In the genomic region with DNA sequence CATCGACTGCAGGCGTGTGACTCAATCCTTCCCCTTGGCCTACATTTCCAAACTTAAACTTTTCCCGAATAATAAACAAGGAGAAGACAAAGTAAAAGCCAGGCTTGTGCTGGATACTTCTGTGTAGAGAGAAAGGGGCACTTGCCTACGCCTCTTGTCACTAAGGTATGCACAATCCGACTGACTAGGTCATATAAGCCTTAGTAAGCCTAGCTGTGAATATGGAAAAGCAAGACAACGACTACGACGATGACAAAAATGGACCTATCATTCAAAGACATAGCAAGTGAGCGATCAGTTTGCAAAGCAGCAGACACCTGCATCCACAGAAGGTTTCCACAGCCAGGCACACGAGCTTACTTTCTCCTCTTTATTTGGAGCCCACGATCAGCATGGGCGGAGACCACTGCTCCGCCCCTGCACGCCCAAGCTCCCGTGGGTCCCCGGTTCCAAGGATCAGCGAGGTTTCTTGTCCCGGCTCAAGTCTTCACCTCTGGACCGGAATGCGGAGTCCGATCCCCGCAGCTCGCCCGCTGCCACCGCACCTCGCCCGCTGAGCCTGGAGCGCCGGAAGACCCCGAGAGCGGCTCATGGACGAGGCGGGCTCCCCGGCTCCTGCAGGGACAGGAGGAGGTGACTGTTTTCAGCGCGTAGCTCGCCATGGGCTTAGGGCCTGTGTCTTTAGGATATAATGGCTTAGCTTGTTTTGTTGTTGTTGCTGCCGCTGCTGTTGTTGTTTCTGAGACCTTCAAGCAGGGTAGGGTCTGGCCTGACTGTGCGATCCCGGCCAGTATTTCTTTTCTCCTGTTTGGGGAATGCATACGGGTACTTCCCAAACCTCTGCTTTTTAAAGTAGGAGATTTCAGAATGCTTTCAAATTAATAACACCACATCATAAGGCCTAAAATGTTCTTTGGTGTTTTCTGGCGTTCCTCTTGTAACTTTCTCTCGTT, we compare ENCODE assay signal across 7 mouse cellular contexts. TPM values are rescaled to one million over a fixed set of nuclear protein-coding genes. Genes with fewer than 3 reads are reported as not detected.
A peak's percentile ranks its signal among the peaks of the same experiment; 100 is the strongest.
DNase-seq lines count a peak whose midpoint lies in the region; ATAC-seq and TF ChIP-seq lines count a peak whose summit lies in the region.

A gene (plus strand): TSS at position 436 of the 953 bp plus-strand sequence.

- no peaks in the 10 kb centered on the region for H3K9me3 ChIP-seq in lung, embryonic 16.5 days (ENCODE audit: control insufficient read depth, low read length)

- WGBS in cerebellum, adult 2 months: 1% methylated on average over 43 of the region's 43 CpGs
- 4% methylated on average over 43 of the region's 43 CpGs for WGBS in lung, embryonic 16.5 days

- ATAC-seq in frontal cortex, adult (ENCODE audit: low TSS enrichment): peak; percentile 78
- peak; percentile 71 for ATAC-seq in lung, embryonic 16.5 days (ENCODE audit: low read depth)

- no peak for TF ChIP-seq CTCF in cerebellum, adult 2 months (IDR thresholded peaks at IDR 0.05; ENCODE audit: borderline replicate concordance, insufficient read depth, low read depth, low read length)

- peak; percentile 65 to 88 for DNase-seq in adrenal gland, adult (ENCODE audit: inconsistent age in 2 of 2, low spot score in 1 of 2)
- DNase-seq in cerebellum, adult 2 months: peak; percentile 52 to 69
- peak; percentile 47 for DNase-seq in heart, postnatal 4 days
- peak in 1 of 2 experiments; percentile 26 for DNase-seq in layer of hippocampus, adult 8-10 months (ENCODE audit: low spot score in 2 of 2)
- peak; percentile 55 for DNase-seq in ovary, postnatal 36 days (ENCODE audit: low spot score)

- H3K27me3 ChIP-seq in cerebellum, adult 2 months (ENCODE audit: control insufficient read depth, insufficient read depth, low read length): no peaks in the 10 kb centered on the region
- H3K27me3 ChIP-seq in lung, embryonic 16.5 days (ENCODE audit: control insufficient read depth, insufficient read depth, low read depth, low read length): no peaks in the 10 kb centered on the region

- peak within 1 kb of the TSS; percentile 86 for H3K9ac ChIP-seq in lung, embryonic 16.5 days (ENCODE audit: low read length)

- H3K4me1 ChIP-seq in cerebellum, adult 2 months (ENCODE audit: control insufficient read depth, insufficient read depth, low read length): no peaks in the 10 kb centered on the region; the same call in 1 of the 2 replicates
- H3K4me1 ChIP-seq in lung, embryonic 16.5 days (replicated peaks; ENCODE audit: control insufficient read depth, insufficient read depth, low read length): peaks cover 14% of the 10 kb centered on the region

- H3K36me3 ChIP-seq in lung, embryonic 16.5 days (ENCODE audit: control insufficient read depth, insufficient read depth, low read length): peaks cover 3% of the 10 kb centered on the region; the same call in 1 of the 2 replicates

- H3K4me3 ChIP-seq in cerebellum, adult 2 months (replicated peaks; ENCODE audit: insufficient read depth, low read depth, low read length): peak within 1 kb of the TSS; percentile 74
- H3K4me3 ChIP-seq in lung, embryonic 16.5 days (ENCODE audit: low read length): peak within 1 kb of the TSS; percentile 66

- H3K4me2 ChIP-seq in lung, embryonic 16.5 days (ENCODE audit: low read depth, low read length): peak within 1 kb of the TSS; percentile 51

- no peak for TF ChIP-seq POLR2A in cerebellum, adult 2 months (IDR thresholded peaks at IDR 0.05; ENCODE audit: borderline replicate concordance, insufficient read depth, low read length)

- H3K27ac ChIP-seq in cerebellum, adult 2 months (ENCODE audit: insufficient read depth, low read length): peak within 1 kb of the TSS; percentile 53
- peak within 1 kb of the TSS; percentile 50 for H3K27ac ChIP-seq in lung, embryonic 16.5 days (ENCODE audit: low read length)

RNA-seq across cellular contexts. Expression of the gene that starts here (rescaled TPM):
- polyA plus RNA-seq in cerebellum, adult 2 months (2012; rRNA removed): 17.6 and 18.1 TPM in 2 replicates
- 10 to 100 TPM; 12.0 to 16.7 TPM for total RNA-seq in heart, postnatal 4 days (2021)
- 10 to 100 TPM; 25.1 to 32.1 (median 29.6) TPM for total RNA-seq in layer of hippocampus, adult 8-10 months (2022)
- 16.3 and 21.5 TPM in 2 replicates for polyA plus RNA-seq in lung, embryonic 16.5 days (2015; fragmentation: Nextera tagmentation; extraction: Ambion mirVana)
